Mouse (Mus musculus) CH12.LX (cell line): ENCODE results near the gene Dthd1.

ENCODE experiments used
- CTCF ChIP-seq, 2 experiments: IDR thresholded peaks in 1 of 2; conservative IDR thresholded peaks in 1 of 2; 2 replicates each; pipeline ENCODE4 v1.5.1; 2011 to 2012; ENCODE audit warnings: low read depth in 2 of 2, low read length in 2 of 2, improper control_type of control experiment in 1 of 2, inconsistent platforms in 1 of 2, mild to moderate bottlenecking in 1 of 2, moderate library complexity in 1 of 2
- ZKSCAN1 ChIP-seq: IDR thresholded peaks from 2 replicates; pipeline ENCODE4 v1.6.1; 2012; ENCODE audit warnings: low read depth, inconsistent platforms, low read length, improper control_type of control experiment, borderline replicate concordance

DNA sequence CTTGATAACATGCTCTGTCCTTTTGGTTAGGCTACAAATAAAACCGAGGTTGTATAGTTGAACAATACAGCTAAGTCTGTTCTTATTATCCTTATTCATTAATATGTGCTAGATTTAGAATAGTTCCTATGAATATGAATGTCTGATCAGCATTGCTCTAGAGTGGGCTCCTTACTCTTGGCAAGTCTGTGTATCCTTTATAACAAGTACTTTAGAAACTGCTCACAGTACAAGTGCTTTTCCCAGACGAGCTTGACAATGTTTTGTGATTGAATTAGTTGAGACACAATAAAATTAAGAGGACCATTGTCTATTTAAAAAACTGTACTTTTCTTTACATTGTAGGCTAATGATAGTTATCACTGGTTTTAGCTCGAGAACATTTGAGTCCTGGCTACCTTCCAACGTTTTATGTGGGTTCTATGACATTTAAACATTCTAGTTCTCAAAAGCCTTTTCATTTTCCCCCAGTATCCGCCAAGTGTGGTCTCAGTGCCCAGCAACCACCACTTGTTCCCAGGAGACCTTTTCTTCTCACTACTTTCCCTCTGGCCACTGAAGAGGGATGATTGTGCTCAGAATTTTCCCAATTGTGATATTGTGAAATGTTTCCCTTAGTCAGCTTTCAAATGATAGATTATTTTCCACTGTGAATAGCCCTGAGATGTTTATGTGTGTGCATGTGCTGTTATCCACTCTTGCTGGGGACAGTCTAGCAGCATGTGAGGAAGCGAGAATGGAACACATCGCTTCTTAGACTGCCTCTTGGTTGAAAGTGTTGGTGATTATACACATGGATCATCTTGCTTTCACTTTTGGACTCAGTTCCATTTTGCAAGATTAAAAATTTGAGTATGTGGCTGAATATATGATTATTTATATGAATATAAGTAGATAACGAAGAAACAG, 7.0 kb downstream of the Dthd1 start:
- TF ChIP-seq ZKSCAN1 = no peak
- TF ChIP-seq CTCF (conservative IDR thresholded peaks at IDR 0.05 in 1 of 2, IDR thresholded peaks at IDR 0.05 in 1 of 2; ENCODE audit: low read depth in 2 of 2, low read length in 2 of 2) = no peak
